Mouse (Mus musculus) liver, adult 10 weeks (tissue): ENCODE measurements around the gene P4ha2. TPM values are rescaled to one million over a fixed set of nuclear protein-coding genes. Genes with fewer than 3 reads are reported as not detected.

Source experiments
- polyA plus RNA-seq: library from polyadenylated mRNA; stranded (reverse); fragments of 350-450 nt; fragmentation: Illumina TruSeq; extraction: RNeasy Lipid Tissue Mini Kit (QIAGEN cat#74804); gene quantifications from one replicate; pipeline ENCODE4 v1.2.3, GENCODE M21; 2014; ENCODE audit warnings: low read depth, low replicate concordance

P4ha2 gene
- polyA plus RNA-seq, result 1.1 TPM

GRCm38 (mm10) chr11:54100045-54100691, at the start of gene P4ha2:
TSS of gene P4ha2 (plus strand) at chr11:54100095.

GRCm38 (mm10) chr11:54068520-54069371, 31.1 kb upstream of the P4ha2 start, which contains the start of gene Pdlim4:
TSS of gene Pdlim4 (minus strand) at chr11:54069014.

Other genes starting within 250 kb of the P4ha2 start
- gene Gm12216, start 240.8 kb upstream of the P4ha2 start, polyA plus RNA-seq, result not detected
- 19.1 TPM for gene Slc22a5, start 208.4 kb upstream of the P4ha2 start, polyA plus RNA-seq
- 0.64 TPM for gene Slc22a21, start 119.8 kb upstream of the P4ha2 start, polyA plus RNA-seq
- gene Slc22a4, start 72.0 kb upstream of the P4ha2 start, polyA plus RNA-seq, result 2.5 TPM
- not detected for gene Pdlim4, start 31.1 kb upstream of the P4ha2 start, polyA plus RNA-seq
- gene Csf2, start 149.6 kb downstream of the P4ha2 start, polyA plus RNA-seq, result not detected
- not detected for gene Il3, start 167.2 kb downstream of the P4ha2 start, polyA plus RNA-seq
- gene Acsl6, start 203.7 kb downstream of the P4ha2 start, polyA plus RNA-seq, result not detected